Mouse (Mus musculus) kidney, postnatal 14 days (tissue): ENCODE results near the gene Gm4141.
"Not testable (repeated sequence)": the region's sequence is repeated elsewhere in the genome, so short reads cannot be mapped to it uniquely, and the experiment has no call there.

Source experiments
- DNase-seq: peaks from one replicate; pipeline ENCODE4 v3.0.0; 2022; ENCODE audit warnings: mixed read lengths

Gm4141 gene

GRCm38 (mm10) chr7:20576141-20576540 is at the start of gene Gm4141:
Gene Gm4141 (minus strand): TSS chr7:20576241.
- DNase-seq = not testable (repeated sequence)

GRCm38 (mm10) chr7:20598921-20599320 is 22.9 kb upstream of the Gm4141 start, which contains the start of gene Gm4513:
Gene Gm4513 (minus strand): TSS chr7:20599021.
- not testable (repeated sequence) for DNase-seq

- DNase-seq = not testable (repeated sequence)
These were observed 30.4 kb downstream of the Gm4141 start, which contains the start of gene Gm5726 for GRCm38 (mm10) chr7:20545657-20546056. Gene Gm5726 (minus strand): TSS chr7:20545757.

- DNase-seq = not testable (repeated sequence)
These were observed 42.5 kb downstream of the Gm4141 start, which contains the start of gene Vmn1r104 for GRCm38 (mm10) chr7:20533537-20533936. Gene Vmn1r104 (plus strand): TSS chr7:20533837.
